Mouse (Mus musculus) thymus, postnatal 4 days (tissue): ENCODE data around the gene Gpr3.

ENCODE experiments used
- DNase-seq: peaks from one replicate; pipeline ENCODE4 v3.0.0; 2021

The Gpr3 gene

DNA sequence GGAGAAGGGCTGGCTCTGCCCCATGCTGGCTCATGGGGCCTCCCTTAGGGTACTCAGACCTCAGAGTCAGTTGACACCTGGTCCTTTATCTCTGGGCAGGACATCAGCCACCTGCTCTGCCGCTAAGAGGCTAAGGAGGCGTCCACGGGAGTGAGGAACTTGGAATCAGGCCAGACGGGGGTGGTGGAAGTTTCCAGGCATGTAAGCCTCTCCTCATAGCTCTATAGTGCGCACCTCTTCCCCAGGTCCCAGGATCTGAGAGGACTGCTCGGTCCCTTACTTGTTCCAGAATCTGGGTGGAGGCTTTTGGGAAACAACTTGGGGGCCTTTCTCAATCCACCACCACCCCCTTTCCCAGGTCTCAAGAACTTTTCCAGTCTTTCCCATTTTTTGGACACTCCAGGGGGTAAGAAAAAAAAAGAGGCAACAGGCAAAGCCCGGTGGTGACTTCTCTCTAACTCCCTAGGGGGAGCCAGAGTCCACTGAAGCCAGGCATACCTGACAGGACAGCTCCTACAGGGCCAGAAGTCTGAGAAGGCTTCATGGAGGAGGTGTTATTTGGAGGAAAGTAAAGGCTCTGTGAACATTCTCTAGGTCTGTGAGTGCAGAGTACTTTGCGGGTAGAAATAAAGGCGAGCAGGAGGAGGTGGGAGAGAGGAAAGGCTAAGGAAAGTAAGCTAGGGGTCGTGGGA is 21.1 kb upstream of the Gpr3 start:
- DNase-seq: peak; percentile 68

DNA sequence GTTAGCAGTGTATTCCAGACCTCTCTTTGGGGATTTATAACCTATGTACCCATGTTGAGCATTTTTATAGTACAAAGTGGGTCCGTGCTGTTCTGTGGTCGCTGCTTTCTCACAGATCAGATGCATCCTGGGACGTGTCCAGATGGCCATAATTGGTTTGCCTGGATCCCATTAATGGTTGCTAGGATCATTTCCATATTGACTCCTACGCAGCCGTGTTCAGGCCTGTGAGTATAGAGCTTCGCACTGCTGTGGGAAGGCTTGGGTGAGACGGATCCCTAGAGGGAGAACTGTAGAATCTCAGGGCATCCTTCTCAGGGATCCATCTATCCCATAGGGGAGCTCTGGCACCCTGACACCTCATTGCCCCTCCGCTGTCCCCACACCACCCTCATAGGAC is 17.2 kb upstream of the Gpr3 start:
- no peak for DNase-seq

DNA sequence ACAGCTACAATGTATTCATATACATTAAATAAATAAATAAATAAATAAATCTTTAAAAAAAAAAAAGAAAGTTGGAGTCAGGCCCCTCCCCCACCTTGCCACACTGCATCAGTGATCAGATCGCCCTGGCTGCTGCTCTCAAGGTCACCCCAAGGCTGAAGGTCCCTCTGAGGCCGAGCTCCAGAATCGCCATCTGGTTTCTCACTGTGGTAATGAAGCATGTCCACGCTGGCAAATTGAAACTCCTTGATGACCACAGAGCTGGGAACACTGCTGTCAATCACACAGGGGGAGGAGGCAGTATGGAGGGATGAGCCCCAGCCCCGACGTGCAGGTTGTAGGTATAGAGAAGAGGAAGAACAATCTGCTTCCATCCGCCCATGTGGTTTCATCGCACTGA is 15.3 kb upstream of the Gpr3 start:
- peak; percentile 15 for DNase-seq

DNA sequence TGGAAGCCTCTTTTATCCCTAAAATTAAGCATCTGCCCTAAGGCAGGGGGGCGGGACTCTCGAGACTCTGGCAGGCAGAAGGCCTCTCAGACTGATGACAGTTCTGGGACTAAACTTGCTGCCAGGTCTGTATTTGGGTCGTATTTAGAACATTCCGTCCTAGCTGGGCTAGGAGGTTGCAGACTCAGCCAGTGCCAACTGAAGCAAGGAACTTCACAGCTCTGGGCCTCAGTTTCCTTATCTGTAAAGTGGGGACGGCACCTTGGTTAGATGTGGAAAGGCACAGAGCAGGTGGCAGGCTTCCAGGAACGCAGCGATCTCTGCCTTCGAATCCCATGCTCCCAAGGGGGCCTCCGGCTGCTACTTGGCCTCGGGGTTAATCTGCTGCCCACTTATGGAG is 13.7 kb upstream of the Gpr3 start:
- DNase-seq: no peak

DNA sequence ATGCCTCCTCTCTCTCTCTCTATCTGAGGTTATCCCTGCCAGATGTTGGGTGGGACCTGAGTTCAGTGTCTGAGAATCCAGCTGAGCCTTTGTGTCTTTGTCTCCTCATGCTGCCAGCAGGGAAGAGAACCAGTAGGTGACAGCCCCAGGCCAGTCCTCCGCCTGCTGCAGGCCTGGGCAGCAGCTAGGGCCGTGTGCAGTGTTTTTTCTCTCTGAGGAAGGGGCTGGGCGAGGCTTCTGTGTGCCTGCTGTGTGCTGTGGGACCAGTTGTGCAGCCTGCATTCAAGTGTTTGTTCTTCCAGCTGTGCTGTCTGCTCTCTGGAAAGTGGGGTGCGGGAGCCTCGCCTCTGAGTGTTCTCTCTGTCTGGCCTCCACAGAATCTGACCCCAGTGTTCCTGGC is 11.5 kb upstream of the Gpr3 start:
- no peak for DNase-seq

DNA sequence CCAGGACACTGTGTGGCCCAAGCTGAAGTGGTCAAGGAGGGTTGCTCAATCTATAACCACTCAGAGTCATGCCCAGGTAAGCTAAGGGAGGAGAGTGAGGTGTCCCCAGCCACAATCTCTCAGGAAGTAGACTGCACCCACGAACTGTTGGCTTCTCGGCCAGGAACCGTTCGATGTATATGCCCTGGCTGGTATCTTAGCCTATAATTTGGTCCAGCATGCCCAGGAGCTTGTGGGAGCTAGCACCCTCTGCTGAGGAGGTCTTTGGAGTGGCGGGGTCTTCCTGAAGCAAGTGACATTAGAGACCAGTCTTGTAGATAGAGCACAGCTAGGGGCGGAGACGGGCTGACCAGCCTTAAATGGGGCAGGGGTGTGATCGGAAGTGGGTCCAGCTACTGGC is 9.4 kb upstream of the Gpr3 start:
- DNase-seq: no peak

DNA sequence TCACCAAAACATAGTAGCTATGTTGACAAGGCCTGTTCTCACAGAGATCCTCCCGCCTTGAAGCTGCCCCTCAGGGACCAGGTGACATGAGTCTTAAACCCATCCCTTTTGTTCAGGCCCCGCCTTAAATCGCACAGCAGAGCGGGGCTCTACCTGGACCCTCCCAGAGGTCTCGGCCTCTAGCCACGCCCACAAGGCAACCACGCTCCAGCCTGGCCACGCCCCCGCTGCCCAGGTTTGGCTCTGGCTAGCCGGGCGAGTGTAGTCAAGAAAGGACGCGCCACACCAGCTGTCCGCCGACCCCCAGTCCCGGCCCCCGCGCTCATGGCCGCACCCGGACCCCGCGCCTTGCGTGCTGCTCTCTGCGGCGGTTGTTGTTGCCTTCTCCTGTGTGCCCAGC is 8.3 kb upstream of the Gpr3 start:
- peak; percentile 48 for DNase-seq

DNA sequence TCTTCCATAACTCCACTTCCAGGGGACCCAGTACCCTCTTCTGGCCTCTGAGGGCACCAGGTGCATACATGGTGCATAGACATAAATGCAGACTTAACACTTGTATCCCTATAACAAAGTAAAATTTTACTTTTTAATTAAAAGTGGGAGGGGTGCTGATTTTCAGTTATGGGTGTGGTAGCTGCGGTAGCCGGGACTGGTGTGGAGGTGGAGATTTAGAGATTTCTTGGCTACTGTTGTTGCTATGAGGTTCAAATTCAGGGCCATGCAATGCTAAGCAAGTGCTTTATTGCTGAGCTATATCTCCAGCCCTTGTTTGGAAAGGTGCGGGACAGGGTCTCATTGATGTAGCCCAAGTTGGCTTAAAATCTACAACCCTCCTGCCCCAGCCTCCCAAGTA is 6.4 kb upstream of the Gpr3 start:
- no peak for DNase-seq

DNA sequence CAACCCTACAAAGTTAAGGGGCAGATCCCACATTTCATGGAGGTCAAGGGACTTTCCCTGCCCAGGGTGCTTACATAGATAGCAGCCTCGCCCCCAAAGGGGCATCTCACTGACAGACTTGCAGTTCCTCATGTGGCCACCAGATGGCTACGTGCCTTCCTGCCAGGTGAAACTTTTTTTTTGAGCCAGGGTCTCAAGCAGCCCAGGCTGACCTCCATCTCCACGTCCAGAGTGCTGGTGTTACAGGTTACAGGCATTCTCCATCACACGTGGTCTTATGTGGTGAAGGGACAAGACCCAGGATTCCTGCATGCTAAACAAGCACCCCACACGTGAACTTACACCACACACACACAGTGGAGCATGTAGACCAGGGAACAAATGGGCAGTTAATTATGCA is 5.3 kb upstream of the Gpr3 start:
- peak; percentile 89 for DNase-seq

DNA sequence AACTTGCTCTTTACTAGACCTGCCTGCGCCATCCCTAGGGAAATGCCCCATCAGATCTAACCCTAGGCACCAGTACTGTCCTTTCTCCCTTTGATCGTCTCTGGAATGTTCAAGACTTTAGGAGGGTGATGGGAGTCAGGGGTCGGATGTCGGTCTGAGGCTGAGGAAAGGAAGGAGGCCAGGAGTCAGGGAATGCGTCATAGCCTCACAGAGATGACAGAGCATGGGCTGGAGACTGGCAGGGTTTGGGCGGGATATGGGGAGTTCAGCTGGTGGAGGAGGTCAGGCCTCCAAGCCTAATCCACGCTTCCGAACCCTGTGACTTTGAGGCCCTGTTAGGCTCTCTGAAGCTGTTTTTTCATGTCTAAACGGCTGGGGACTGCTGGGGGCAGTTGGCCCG is 1.3 kb upstream of the Gpr3 start:
- DNase-seq: no peak

DNA sequence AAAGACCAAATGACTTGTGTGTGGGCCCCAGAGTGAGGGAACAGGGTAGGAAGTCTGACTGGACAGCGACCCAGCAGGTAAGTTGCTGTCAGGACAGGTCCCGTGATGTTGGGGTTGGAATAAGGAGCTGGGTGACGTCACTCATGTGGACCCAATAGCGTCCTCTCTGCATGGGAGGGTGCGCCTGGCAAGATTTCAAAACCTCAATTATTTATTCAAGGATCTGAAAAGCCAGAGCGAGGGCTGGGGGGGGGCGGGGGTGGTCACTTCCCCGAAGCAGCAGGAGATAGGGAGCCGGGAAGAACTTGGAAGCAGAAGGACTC is 893 bp upstream of the Gpr3 start:
- DNase-seq: no peak

DNA sequence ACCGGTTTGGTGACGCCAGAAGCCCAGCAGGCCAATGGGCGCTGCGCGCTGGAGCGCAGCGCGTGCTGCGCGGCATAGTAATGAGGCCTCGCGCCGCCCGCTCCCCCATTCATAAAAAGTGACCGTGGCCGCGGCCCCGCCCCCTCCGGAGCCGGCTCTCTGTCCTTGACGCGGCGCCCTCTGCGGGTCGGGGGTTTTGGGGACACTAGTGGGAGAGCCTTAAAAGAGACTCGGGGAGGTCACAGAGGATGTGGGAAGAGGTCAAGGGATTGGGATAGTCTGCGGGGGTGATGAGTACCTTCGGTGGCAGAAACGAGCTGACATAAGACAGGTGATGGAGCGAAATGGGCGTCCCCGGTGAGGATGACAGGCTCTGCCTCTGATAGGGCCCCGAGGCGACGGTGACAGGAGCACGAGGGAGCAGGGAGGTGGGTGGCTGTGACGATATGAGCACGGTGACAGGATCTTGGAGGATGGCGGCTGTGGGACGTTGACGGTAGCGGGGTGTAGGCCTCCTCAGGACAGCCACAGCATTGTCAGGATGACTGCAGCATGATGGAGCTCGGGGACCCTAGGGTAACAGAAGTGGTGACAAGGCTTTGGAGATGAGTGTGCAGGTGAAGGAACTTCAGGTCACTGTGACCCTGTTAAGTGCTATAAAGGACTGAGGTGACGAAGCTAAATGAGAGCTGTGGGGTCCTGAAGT is 379 bp upstream of the Gpr3 start:
- peak; percentile 75 for DNase-seq

DNA sequence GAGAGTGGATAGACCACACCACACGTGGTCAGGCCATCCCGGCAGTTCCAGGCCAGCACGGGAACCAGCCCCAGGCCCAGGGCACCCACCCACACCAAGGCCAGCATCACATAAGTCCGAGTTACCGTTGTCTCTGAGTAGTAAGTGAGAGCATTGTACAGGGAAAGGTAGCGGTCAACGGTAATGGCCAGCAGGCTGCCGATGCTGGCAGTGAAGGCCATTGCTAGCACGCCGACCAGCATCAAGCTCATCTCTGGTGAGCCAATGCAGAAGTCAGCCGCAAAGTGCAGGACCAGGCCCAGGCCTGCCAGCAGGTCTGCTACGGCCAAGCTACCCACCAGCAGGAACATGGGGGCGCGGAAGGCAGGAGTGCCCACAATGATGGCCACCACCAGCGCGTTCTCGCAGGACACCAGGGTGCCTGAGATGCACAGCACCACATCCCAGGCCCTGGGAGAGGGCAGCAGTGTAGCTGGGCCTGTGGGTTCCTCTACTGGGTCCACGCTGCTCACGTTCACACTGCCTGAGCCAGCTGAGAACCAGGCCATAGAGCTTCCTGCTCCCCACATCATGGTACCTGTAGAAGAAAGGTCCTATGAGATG is 1.4 kb downstream of the Gpr3 start:
- no peak for DNase-seq

DNA sequence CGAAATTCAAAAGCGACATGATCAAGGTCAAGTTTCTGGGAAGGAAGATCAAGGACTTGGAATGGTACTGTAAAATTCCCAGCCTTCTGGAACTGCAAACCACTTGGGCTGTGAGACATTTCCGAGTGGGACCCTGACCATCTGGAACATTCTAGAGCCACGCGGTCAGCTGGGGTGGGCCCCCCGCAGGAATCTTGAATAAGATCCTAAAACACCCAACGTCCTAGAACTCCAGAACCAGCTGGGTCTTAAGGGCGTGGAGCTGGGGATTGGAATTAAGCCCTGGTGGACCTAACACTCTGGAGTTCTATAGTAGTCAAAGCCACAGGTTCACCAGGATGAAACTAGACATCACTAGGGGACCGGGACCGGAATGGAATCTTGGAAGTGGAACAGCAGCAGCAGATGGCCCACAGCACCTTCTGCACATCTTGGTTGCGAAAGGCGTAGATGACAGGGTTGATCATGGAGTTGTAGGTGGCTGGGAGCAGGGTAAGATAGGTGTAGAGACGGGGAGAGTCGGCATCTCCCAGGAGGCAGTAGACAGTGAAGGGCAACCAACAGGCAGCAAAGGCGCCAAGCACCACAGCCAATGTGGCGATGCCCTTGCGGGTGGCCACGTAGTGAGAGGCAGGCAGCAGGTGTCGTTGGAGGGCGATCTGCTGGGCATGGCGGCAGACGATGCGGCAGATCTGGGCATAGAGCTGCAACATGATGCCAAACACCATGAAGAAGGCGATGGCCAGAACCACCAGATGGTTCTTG is 2.1 kb downstream of the Gpr3 start:
- DNase-seq: no peak

DNA sequence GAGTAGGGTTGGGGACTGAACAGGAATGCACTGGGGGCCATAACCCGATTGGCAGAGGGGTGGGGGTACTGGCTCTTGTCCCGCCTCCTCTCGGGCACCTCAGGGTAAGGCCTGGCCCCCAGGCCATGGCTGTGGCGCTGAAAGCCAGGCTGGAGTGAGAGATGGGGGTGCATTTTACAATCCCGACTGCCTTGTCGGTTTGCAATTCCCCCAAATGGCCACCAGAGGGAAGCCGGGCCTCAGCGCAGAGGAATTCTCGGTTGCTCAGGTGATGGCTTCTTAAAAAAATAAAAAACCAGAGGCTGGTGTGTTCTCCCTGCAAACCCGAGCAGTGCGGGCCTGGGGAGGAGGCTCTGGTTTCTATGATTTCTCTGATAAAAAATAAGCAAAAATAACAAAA is 3.0 kb downstream of the Gpr3 start:
- peak; percentile 71 for DNase-seq

DNA sequence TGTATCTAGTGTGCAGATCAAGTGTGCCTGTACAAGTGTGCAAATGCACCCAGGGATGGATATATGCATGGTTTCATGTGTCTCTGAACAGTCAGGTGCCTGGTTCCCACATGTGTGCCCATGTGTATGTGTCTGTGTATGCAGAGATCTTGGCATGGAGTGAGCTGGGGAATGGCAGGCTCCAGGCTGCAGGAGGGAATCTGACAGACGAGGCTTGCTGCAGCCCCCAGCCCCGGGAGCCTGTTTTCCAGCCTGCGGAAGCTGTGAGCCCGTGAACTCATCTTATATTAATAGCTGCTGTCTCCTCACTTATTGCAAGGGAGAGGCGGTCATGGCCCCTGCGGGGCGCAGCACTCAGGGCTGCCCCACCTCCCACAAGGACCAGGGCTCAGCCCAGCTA is 8.0 kb downstream of the Gpr3 start:
- no peak for DNase-seq

DNA sequence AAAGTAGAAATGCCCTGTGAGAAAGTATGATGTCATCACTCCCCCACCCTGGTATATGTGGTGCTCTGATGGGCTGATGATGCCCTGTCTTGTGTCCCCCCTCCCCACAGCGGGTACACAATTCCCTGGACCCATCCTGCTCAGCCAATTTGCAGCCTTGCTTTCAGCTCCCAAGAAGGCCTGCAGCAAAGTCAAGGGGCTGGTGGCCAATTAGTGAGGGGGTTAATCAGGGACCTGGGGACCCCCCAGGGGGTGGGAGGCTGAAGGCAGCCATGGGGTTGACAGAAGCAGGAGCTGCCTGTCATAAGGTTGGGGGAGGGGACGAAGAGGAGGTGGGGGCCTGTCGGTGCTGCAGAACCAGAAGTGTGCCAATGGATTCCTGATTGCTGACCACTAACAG is 8.7 kb downstream of the Gpr3 start:
- DNase-seq: no peak

DNA sequence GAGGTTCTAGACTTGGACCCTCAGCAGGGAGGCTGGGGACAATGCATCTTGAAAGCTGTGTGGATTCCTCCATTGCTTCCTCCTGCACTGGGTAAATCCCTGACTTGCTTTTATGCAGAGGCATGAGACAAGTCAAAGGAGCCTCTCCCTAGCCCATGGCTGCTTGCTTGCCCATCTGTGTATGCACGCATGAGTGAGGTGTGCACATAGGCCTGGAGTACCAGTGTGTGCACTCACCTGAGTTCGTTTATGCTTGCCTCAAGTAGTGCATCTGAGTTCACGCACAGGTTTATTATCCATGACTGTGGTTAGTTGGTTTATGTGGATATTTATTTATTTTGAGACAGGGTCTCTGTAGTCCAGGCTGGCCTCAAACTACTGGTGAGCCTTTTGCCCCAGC is 10.1 kb downstream of the Gpr3 start:
- no peak for DNase-seq

DNA sequence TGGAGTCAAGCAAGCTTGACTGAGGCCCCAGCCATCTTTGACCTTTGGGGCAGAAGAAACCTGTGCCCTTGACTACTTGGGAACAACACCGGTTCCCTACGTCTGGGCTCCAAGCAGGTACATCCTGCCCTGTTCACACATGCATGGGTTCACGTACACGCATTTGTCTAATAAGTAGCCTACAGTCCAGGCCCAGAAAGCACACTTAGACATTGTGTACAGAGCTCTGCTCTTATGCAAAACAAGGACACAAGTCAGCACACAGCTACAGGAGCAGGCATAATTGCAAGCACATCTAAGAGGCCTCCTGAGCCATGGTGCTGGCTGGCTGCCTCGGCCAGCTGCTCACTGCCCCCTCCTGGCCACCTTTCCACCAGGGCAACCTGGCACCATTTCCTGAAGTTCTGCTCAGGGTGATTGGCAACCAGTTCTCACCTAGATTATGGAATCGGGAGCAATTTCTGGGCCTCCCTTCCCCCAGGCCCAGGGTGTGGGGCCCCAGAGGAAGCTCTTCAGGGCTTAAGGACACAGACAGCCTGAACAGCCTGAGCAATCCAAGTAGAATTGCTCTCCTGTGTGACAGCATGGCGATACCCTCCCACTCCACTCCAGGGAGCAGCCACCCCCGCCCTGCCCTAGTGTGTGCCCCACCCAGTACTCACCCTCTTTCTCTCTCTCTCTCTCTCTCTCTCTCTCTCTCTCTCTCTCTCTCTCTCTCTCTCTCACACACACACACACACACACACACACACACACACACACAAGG is 11.1 kb downstream of the Gpr3 start:
- DNase-seq: peak; percentile 83

DNA sequence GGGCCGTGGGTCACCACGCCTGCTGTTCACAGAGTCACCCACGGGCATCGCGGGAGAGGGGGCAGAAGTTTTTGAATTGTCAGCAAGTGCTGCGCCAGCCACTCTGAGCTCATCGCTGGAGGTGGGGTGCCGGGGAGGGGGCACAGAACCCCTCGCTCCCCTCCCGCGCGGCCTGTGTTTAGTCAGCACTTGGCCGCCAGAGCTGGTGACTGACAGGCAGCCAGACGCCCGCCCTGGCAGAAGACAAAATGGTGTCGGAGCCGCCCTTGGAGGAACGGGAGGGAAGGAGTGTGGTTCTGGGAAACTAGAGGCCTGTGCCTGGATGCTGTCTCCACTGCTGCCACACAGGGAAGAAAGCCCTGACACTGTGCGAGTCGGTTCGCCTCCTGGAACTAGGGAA is 12.0 kb downstream of the Gpr3 start:
- DNase-seq: no peak

DNA sequence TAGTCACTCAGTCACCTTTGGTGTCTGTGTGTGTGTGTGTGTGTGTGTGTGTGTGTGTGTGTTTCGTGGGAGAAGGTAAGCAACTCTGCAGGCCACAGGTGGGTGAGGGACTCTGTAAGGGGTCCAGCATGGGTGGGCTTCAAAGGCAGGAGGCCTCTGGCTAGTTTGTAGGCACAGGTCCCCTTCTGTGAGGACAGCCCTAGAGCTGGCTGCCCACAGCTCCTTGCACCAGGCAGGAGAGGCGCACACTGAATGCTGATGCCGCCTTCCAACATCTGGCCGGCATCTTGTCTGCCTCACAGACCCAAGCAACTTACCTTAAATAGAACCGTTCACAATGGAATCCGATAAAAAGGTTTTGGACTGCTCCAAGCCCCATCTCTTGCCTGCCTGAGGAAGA is 12.6 kb downstream of the Gpr3 start:
- DNase-seq: no peak

DNA sequence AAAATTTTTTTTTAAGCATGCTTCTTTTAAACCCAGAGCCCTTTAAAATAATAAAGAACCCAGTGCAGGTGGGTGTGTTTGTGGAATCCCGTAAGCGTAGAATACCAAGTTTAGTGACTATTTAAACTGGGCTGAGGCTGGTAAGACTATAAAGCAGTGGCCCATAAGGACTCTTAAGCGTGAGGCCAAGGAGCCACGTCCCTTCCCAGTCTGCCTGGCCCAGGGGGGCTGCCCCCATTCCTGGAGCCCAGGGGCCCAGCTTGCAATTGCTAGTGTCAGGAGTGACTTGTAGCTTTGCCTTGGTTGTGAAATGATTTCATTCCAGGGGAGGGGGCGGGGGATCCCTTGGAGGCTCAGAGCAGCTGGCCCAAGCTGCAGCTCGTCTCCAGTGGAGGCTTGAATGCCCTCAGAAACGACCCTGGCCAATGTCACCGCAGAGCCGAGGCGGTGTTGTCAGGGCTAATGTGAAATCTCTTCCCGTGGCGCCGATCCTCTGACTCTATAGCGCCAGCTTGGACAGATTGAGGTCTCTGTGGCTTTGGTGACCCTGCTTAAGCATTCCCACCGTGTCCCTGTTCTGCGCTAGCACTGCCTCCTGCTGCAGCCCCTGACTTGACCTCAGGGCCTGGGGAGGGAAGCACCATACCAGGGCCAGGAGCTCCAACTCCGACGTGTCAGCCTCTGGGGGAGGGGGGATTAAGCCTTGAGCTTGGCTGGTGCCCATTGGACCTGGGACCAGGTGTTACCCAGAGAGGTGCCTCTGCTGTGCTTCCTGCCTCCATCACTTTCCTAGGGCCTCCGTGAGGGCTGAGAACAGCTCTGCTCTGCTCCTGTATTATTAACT is 13.8 kb downstream of the Gpr3 start:
- DNase-seq: no peak
